Mouse (Mus musculus): ENCODE measurements around the gene Glt6d1.
A peak's percentile ranks its signal among the peaks of the same experiment; 100 is the strongest.
"Not testable (repeated sequence)": the region's sequence is repeated elsewhere in the genome, so short reads cannot be mapped to it uniquely, and the experiment has no call there.

Gene Glt6d1

DNA sequence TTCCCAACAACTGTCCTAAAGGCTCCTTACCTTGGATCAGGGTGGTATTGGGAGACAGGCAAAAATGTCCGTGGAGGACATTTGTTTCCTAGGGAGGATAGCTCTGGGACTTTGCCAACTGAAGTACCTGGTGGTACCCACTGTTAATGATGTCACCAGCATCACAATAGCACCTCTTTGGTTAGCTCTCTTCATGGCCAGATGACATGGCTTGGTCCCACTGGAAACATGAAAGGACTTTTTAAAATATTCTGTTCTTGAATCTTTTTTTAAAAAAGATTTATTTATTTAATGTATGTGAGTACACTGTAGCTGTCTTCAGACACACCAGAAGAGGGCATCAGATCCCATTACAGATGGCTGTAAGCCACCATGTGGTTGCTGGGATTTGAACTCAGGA is at the start of gene Glt6d1:
Glt6d1 (minus strand) TSS at position 101 of the 400 bp plus-strand sequence.
- not testable (repeated sequence) for DNase-seq

DNA sequence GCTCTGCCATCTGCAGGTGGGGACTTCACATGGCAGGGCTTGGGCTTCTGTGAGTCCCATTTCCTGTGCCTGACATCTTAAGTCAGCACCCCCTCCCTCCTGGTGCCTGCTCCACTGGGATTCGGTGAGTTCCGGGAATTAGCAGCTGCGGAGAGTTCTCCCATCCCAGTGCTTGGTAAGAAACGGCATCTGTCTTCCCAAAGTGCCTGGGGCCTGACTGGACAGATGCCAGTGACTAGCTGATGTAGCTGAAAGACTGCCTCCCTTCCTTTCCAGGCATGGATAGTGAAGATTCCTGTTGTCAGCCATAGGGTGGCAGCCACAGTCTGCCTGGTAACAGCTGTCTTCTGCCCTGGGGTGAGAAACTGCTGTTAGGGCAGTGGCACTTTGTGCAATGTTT is 49.8 kb upstream of the Glt6d1 start:
- DNase-seq = peak; percentile 44

DNA sequence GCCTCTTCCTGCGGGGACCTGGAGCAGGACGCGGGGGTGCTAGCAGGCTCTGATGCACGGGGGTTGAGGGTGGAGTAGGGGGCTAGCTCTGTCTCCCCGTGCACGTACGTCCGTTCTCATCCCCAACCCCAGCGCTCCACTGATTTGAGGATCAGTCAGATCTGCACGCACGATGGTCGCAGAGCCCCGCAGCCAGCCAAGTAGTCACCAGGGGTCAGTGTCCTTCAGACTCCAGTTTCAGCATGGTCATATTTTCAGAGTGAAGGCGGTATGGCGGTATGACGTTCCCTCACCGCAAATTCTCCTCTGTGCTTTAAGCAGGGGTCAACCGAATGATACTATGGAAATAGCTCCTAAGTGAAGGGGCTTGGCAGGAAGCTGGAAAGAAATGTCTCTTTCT is 48.6 kb upstream of the Glt6d1 start:
- no peak for DNase-seq

DNA sequence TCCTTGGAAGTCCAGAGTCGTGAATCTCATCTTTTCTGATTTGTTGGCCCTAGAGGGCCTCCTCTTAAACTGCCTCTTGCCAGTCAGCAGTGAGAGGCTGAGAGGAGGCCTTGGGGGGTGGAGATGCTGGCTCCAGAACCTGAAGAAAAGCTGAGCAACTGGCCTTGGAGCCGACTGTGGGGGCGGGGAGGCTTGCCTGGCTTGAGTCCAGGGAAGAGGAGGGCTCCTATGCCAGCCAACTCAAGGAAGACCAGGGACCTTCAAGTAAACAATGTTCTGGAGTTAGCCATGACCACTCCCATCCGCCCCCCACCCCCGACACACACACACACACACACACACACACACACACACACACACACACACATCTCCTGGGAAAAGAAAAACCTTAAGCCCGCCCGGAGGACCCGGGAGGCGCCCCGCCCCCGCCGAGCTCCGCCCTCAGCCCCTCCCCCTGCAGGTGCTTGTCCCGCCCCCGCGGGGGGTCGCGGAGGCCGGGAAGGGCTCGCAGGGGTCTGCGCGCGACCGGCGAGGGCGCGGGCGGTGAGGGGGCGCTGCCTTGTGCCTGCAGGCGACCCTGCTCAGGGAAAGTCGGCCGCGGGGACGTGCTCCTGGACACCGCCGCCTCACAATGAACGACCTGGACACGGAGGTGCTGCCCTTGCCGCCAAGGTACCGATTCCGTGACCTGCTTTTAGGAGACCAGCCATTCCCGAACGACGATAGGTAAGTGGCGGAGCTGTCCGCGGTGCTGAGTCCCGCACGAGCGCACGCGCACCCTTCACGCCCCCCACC is 47.9 kb upstream of the Glt6d1 start, which contains the start of gene Kcnt1:
Kcnt1 (plus strand) TSS at position 398 of the 795 bp plus-strand sequence.
- DNase-seq = peak; percentile 72

DNA sequence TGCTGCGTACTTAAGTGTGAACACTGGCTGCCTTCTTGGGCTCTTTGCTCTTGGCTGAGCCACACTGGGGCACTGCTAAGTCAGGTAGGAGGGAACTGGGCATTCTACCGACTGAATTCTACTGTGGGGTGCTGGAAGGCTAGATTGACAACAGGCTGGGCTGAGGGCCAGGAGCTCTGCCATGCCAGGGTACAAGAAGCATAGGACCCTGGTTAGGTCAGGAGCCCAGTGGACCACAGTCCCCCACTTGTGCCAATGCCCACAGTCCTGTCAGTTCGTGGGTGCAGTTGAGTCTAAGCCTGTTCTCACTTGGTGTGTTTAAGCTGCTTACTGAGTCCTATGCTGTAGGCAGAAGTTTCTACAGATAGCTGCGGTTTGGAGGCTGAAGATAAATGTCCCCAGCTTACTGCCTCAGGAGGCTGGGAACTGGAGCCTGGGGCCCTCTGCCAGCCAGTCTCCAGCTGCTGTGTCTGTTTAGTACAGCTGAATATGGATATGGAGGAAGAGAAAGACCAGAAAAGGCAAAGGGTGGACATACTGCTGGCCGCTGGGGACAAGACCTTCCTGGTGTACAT is 47.1 kb upstream of the Glt6d1 start:
- no peak for DNase-seq

DNA sequence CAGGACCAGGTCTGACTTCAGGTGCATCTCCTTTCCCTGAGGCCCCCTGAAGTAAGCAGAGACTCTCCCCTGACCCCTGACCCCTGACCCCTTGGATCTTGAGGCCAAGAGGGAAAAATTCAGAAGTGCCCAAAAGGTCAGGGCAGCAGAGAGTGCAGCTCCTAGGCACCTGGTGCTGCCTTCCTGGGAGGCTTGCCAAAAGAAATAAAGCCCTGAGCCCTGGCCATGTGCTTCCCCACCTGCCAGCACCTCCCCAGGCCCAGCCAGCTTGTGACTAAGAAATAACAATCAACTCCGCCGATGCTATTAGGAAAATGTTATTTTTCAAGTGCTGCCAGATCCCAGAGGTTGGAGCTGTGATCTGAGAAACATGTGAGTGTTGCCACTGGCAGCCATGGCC is 46.4 kb upstream of the Glt6d1 start:
- no peak for DNase-seq

DNA sequence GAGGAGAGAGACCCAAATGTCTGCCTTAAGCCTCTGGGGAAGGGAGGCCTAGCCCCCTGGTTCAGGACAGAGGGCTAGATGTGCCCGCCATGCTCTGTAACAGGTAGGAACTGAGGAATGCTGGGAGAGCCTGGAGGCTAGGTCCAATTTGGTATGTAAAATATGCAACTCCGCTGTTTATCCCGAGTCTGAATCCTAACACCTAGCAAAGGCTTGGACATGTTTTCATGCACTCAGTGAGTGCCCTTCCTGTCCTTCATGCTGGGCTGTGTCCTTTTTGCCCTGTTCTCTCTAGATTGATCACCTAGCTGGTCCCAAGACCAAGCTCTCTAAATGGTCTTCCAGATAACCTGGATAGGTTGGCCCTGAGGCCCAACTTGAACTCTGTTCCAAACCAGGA is 44.2 kb upstream of the Glt6d1 start:
- no peak for DNase-seq

DNA sequence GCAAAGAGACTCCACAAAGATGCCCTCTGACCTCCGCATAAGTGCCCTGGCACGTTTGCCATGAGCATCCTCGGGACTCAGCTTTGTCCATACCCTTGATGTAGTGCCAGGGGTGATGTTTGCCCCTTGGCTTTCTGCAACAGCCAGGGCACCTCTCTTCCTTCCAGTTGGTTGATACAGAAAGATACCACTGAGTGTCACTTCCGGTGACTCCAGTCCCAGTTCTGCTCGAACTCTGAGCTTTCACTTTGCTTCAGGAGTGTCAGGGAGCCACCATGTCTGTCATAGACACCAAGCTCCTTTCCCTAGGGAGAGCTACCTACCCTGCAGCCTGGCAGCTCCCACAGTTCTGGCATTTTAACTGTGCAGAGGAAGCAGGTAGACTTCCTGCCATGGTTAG is 38.4 kb upstream of the Glt6d1 start:
- no peak for DNase-seq

DNA sequence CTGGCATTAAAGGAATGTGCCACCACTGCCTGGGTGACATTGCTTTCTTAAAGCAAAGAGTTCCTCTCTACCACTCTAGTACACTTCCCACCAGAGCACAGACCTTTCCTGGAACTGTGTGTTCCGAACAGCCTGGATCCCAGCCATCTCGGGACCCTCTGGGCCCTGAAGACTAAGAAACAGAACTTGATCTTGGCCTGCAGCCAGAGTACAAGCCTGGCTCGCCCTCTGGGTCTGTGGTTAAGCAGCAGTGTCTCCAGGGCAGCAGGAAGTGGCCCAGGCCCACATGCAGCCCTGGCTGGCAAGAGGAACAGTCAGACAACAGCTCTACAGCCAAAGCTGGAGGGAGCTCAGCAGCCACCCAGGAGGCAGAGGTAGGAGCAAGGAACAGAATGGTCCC is 37.0 kb upstream of the Glt6d1 start:
- DNase-seq = peak; percentile 22

DNA sequence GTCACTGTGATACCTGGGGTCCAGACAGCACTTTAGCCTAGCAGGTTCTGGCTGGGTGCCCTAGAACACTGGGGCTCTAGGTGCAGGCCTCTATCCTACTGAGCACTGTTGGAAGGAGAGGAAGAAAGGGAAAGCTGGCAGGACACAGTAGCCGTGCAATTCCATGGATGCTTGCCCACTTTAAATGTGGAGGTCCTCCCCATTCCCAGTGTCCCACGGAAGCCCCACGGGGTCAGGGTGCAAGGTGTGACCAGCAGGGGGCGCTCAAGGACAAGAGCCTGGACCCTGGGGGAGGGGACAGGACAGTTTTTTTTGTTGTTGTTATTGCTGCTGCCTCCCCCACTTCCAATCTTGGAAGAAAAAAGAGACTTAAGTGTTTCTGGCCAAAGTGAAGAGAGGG is 34.7 kb upstream of the Glt6d1 start:
- peak; percentile 62 for DNase-seq

DNA sequence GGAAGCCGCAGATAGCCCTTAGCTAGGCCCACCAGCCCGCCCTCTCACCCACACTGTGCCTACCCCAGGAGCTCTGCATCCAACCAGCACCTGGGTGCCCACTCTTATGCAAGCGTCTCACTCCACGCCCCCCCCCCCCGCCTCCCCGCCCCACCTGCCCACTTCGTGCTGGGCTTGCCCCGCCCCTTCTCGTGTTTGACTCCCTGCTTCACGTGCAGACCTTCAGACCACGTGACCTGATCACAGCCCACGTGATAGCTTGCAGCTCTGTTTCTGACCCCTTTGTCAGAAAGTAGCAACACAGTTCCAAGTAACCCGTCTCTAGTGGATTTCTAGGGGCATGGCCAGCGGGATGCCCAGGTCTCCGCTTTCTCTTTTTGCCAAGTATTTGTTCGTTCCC is 31.6 kb upstream of the Glt6d1 start, which contains the start of gene Sohlh1:
Sohlh1 (minus strand) TSS at position 23 of the 400 bp plus-strand sequence.
- no peak for DNase-seq

DNA sequence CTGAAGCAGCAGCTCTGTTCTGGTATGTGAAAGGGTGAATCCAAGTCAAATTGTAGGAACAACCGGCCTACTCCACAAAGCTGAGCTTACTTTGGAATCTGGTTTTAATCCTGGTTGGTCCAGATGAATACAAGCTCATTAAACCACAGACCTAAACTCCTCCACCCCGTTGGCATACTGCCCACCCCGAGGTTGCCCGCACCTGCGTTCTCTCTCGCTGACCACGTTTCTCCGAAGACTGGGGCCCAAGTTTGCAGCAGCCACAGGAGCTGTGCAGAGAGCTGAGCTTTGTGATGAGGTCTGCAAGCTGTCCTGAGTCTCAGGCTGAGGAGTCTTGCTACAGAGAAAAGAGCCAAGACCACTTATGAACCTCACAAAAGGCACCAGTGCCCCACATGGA is 30.9 kb upstream of the Glt6d1 start:
- no peak for DNase-seq

DNA sequence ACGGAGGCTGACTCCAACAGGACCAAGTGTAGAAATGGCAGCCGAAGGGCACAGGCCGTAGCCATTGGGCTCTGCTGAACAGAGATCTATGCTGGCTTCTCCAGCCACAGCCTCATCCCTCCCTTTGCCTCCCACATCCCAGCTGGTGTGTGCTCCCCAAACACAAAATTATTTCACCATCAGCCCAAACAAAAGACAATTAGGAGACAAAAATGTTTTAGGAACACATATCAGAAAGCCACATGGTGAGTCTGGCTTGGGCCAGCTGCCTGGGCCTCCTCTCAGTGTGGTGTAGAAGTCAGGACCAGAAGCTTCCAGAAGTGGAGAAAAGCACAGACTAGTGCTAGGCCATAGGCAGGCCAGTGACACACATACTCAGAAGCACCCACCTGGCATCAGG is 28.4 kb upstream of the Glt6d1 start:
- DNase-seq = no peak

DNA sequence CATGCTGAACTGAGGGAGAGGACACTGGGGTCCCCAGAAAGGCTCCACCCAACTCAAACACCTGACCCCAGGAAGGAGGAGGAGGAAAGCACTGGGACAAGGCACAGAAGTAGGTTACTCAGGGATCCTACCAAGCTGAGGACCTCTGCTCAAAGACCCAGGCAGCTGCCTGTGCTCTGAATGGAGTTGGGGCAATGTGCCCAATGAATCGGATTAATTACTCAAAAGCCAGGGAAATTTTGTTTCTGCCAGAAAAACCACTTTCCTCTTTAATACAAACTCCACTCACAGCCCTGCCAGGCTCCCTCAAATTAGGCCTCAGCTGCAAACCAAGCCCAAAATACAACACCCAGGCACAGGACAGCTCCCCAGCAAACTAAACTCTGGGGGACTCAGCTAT is 27.1 kb upstream of the Glt6d1 start:
- DNase-seq = no peak

DNA sequence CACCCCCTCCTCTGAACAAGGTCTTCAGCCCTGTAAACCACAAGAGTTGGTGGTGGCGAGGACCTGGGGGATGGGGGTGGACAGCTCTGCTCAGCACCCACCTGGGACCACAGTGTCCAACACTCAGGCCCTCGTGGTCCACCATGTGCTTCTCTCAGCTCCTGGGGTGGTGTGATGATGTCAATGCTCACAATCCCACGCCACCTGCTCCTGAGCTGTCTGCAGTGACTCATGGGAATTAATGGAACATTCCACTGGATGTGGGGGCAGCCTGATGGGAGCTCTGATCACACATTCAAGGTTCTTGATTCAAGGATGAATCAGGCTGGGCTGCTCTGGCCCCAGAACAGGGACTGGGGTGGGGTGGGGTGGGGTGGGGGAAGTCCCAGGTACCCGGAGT is 26.5 kb upstream of the Glt6d1 start:
- no peak for DNase-seq

DNA sequence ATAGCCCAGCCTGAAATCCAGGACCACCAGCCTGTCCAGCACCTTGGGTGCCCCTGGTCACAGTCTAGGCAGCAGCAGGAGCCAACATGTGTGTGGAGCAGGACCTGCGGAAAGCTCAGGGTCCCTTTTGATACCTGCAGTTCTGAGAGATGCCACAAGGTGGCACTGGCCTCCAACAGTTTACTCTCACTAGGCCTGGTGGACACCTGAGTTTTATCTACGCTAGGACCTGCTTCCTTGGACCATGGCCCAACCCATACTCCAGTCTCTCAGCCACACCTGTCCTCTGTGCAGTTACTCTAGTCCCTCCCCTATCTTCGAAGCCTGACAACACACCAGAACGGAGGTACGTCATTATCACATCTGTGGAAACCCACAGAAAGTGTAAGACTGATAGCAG is 20.6 kb upstream of the Glt6d1 start:
- peak; percentile 83 for DNase-seq

DNA sequence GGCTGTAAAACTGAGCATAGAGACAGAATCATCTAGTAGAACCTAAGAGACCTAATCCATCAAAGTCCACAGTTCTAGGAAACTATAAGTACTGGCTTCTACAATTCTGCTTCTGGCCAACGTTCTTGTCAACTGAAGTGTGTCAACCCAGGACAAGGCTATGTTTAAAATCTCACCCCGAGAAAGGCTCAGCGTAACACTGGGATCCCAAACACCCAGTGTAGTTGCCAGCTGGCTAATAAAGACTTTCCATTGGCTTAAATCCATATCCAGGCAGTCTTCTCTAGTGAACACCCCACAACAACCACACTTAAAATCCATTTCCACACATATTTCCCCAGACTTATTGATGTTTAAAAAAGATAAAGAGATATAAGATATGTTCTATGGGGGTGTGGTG is 15.1 kb upstream of the Glt6d1 start:
- no peak for DNase-seq

DNA sequence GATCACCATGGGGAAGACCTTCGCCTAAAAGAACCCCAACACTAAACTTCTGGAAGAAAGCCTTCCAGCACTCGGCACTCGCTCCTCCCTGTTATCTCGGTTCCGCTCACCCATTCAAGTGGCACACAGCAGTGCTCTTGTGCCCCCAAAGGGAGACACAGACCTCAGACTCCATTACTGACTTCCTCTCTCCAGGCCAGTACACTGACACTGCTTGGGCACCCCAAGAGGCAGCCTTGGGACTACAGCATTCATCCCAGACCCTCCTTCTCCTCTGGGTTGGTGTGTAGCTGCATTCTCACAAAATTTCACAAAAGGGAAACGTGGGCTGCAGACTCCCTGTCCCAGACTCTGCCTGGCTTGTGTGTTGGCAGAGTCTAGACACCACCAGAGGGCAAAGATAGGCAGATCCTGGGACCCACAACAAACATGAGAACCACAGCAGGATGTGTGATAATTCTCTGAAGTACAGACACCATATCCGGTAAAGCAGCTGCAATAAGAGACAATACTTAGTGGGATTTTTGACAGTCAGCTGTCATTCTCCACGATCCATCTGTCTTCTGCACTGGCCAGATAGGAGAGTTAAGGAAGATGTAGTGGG is 12.8 kb upstream of the Glt6d1 start:
- no peak for DNase-seq

DNA sequence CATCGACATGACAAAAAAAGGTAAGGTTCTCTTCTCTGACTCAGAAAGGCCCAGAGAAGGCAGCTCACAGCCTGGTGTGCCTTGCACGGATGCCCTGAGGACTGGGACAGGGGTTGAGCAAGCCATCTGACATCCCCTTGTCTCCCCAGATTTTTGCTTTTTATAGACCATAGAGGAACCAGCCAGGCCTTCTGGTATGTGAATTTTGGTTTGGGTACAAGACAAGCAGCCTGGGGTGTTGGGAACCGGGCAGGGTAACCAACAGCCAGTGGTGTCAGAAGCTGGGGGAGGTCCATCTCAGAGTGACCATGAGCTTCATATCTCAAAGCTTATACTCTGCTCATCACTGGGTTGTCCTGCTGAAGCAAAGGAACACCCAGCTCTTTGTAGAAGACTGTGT is 9.1 kb upstream of the Glt6d1 start:
- no peak for DNase-seq

DNA sequence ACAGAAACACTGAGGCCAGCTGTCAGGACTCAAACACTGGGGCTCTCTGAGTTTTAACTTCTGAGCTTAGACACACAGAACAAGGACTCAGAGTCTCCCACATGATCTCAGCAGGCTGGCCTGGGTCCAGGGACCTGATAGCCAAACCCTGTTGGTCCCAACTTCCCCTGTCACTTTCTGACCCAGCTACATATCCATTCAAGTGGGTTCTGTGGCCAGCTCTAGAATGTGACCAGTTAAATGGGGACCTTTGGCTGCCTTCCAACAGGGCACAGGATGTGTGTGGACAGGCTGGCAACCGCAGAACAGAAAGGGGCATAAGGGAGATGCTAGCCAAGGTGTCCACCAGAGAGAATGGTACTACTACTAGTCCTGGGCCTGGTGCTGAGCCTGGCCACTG is 7.2 kb upstream of the Glt6d1 start, which contains the start of gene Lcn9:
Lcn9 (plus strand) TSS at position 348 of the 400 bp plus-strand sequence.
- DNase-seq = peak; percentile 21

DNA sequence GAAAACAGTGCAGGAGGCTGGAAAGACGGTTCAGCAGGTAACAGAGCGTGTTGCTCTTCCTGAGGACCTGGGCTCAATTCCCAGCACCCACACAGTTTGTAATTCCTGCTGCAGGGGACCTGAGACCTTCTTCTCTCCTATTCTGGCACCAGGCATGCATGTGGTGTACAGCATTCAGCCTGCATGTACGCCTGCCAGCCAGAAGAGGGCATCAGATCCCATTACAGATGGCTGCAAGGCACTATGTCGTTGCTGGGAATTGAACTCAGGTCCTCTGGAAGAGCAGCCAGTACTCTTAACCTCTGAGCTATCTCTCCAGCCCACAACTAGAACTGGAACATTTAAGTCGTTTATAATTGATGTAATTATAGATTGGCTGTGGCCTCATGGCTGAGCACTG is 2.3 kb downstream of the Glt6d1 start:
- no peak for DNase-seq

DNA sequence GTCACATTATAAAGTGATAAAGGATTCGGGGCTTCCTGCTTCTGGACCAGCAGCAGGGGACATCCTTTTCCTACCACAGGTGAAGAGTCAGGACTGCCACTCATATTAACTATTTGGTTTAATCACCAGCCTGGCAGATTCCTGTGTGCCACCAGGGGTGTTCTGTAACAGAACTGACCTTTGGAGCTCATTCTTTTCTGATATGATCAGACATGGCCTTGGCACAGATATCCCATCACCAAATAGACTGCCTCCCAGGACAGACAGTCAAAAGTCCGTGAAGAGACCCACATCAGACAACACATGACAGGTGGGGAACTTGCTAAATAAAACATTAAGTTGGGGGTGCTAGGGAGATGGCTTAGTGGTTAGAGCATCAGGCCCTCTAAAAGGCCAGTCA is 3.9 kb downstream of the Glt6d1 start:
- no peak for DNase-seq

DNA sequence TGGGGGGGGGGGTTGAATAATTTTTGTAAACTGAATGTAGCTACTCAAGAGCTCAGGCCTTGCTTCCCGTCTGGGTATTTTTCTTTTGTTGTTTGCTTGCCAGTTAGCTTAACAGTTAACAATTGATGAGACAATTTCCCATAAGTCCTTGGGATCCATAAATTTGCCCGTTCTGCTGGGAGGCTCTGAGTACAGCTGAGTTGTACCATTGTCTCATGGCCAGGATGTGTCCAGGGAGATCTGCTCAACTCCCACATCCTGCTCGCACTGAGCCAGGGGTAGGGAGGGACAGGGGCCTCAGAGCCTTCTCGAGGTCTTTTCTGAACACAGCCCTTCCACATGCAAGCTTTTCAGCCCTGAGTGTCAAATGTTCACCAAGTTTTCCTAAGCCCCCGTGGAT is 17.6 kb downstream of the Glt6d1 start:
- no peak for DNase-seq

DNA sequence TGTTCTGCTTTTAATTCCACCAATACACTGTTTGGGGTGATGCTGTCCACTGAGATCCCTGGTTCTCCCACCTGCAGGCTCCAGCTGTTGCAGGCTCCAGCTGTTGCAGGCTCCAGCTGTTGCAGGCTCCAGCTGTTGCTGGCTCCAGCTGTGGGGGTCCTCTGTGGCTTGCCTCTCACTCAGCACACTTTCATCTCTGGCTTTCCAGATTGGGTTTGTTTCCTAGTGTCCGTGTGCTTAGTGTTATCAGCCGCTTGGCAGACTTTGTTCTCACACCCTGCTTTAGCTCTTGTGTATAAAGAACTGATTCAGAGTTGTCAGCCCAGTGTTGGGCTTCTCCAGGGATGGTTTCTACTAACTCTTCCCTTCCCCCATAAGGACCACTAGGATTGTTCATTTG is 18.0 kb downstream of the Glt6d1 start:
- peak; percentile 20 for DNase-seq

Measured in kidney, postnatal 10 days (tissue).